Mouse (Mus musculus) embryo, embryonic 10.5 days (tissue): ENCODE measurements around the gene Slc22a12.

ENCODE experiments used
- DNase-seq: peaks from one replicate; pipeline ENCODE4 v3.0.0-alpha.2; 2015; ENCODE audit warnings: low spot score

Slc22a12 gene

GRCm38 (mm10) chr19:6492124-6492523, 50.7 kb downstream of the Slc22a12 start:
- DNase-seq = peak; percentile 86

DNA sequence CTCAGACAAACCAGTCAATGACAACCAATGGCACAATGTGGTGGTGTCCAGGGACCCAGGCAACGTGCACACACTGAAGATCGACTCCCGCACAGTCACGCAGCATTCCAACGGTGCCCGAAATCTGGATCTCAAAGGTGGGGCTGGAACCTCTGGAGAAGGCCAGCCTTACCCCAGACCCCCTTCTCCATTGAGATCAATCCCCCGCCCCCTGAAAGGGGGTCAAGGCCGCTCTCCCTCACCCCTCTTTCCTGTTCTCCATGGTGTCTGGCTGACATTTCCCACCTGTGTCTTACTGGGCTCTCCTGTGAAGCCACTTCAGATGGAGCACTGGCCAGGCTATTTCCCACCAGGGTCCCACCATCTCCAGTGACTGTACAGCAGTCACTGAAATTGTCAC, 51.3 kb downstream of the Slc22a12 start:
- DNase-seq = no peak

GRCm38 (mm10) chr19:6489030-6489429, 53.8 kb downstream of the Slc22a12 start:
- DNase-seq = peak; percentile 95
